Comparison of ENCODE assay signal across 1 mouse cellular context in the genomic region with DNA sequence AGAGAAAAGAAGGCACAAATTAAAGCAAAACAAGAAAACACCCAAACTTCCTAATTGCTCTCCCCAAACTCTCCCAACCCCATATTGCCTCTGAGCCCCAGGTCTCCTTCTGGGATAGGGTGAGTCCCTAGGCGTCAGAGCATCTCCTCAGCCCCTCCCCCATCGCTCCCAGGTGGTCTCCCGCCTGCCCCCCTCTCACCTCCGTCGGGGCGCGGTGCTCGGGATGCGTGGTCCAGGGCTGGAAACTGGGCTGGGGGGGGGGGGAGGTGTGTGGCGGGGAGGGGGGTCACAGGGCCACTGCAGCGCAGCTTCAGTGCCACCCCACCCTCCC.
TF ChIP-seq lines count a peak whose summit lies in the region.

No protein-coding gene starts in this region.

TF ChIP-seq in MEL, 35 proteins besides CTCF, POLR2A, EP300 and RAD21:
- no peak for TF ChIP-seq CHD2 (IDR thresholded peaks at IDR 0.05; ENCODE audit: low read length)
- TF ChIP-seq SMC3 (IDR thresholded peaks at IDR 0.05; ENCODE audit: low read depth, low read length), result no peak
- no peak for TF ChIP-seq TCF12 (IDR thresholded peaks at IDR 0.05; ENCODE audit: low read depth, low read length)
- no peak for TF ChIP-seq UBTF (IDR thresholded peaks at IDR 0.05; ENCODE audit: borderline replicate concordance, insufficient read depth, low read depth, low read length)
- no peak for TF ChIP-seq MYB (IDR thresholded peaks at IDR 0.05; ENCODE audit: low read depth, low read length)
